Mouse (Mus musculus) erythroblast, embryonic 14.5 days (primary cell): Measurements from ENCODE around the gene Atp13a3. TPM values are rescaled to one million over a fixed set of nuclear protein-coding genes. Genes with fewer than 3 reads are reported as not detected.

Experiments used
- H3K27me3 ChIP-seq: 2 replicates; pipeline ENCODE4 v1.6.1; 2012; ENCODE audit warnings: inconsistent platforms; ENCODE audit not compliant: control insufficient read depth
- H3K36me3 ChIP-seq: 2 replicates; pipeline ENCODE4 v1.6.1; 2012; ENCODE audit warnings: mild to moderate bottlenecking, inconsistent platforms; ENCODE audit not compliant: control insufficient read depth
- H3K4me1 ChIP-seq: 2 replicates; pipeline ENCODE4 v1.6.1; 2012; ENCODE audit warnings: inconsistent platforms; ENCODE audit not compliant: control insufficient read depth
- H3K4me3 ChIP-seq: replicated peaks from 2 replicates; pipeline ENCODE3; 2012; ENCODE audit warnings: moderate library complexity, mild to moderate bottlenecking, inconsistent platforms
- H3K9me3 ChIP-seq: 2 replicates; pipeline ENCODE4 v1.6.1; 2012; ENCODE audit warnings: low read length, inconsistent platforms, mixed read lengths; ENCODE audit not compliant: control insufficient read depth
- GATA1 ChIP-seq: IDR thresholded peaks from 2 replicates; pipeline ENCODE4 v1.6.1; 2012; ENCODE audit warnings: low read length, inconsistent platforms, mixed read lengths
- TAL1 ChIP-seq: IDR thresholded peaks from 3 replicates; pipeline ENCODE4 v1.6.1; 2012; ENCODE audit warnings: low read length, inconsistent platforms, mixed read lengths
- polyA plus RNA-seq: library from polyadenylated mRNA; stranded (reverse); fragments of >175 nt; gene quantifications from 2 replicates; pipeline ENCODE4 v1.2.3, GENCODE M21; 2012

The Atp13a3 gene
- polyA plus RNA-seq, 1 experiment, result 0.65 TPM

- Histone ChIP-seq H3K4me3 (no peak overlapping the region), H3K4me1 (no peaks in the 10 kb centered on the region; the same call in 1 of the 2 replicates), H3K9me3 (no peaks in the 10 kb centered on the region), H3K27me3 (no peaks in the 10 kb centered on the region), H3K36me3 (no peaks in the 10 kb centered on the region)
- no peak for TF ChIP-seq GATA1
- TF ChIP-seq TAL1, result no peak
These were observed 34.1 kb upstream of the Atp13a3 start for GRCm38 (mm10) chr16:30439841-30440240.

- TF ChIP-seq TAL1, result no peak
- Histone ChIP-seq H3K4me1 (no peaks in the 10 kb centered on the region; the same call in 1 of the 2 replicates), H3K9me3 (no peaks in the 10 kb centered on the region), H3K36me3 (no peaks in the 10 kb centered on the region), H3K4me3 (no peak overlapping the region), H3K27me3 (no peaks in the 10 kb centered on the region)
These were observed 33.6 kb upstream of the Atp13a3 start for GRCm38 (mm10) chr16:30439411-30439810.

- no peak for TF ChIP-seq GATA1
- no peak for TF ChIP-seq TAL1
These were observed 30.5 kb upstream of the Atp13a3 start for GRCm38 (mm10) chr16:30436276-30436675.

GRCm38 (mm10) chr16:30435393-30435792 lies 29.6 kb upstream of the Atp13a3 start:
- Histone ChIP-seq H3K4me1 (peaks cover 22% of the 10 kb centered on the region), H3K4me3 (no peak overlapping the region), H3K36me3 (no peaks in the 10 kb centered on the region), H3K9me3 (peaks cover 4% of the 10 kb centered on the region; the same call in 1 of the 2 replicates), H3K27me3 (no peaks in the 10 kb centered on the region)
- TF ChIP-seq GATA1 (no peak), TAL1 (no peak)

More at GRCm38 (mm10) chr16:30436276-30436675, 30.5 kb upstream of the Atp13a3 start:
- peaks cover 13% of the 10 kb centered on the region for H3K4me1 ChIP-seq
- peaks cover 4% of the 10 kb centered on the region; the same call in 1 of the 2 replicates for H3K9me3 ChIP-seq
- no peak overlapping the region for H3K4me3 ChIP-seq
- H3K36me3 ChIP-seq, result no peaks in the 10 kb centered on the region
- no peaks in the 10 kb centered on the region for H3K27me3 ChIP-seq

- H3K4me1 ChIP-seq, result peaks cover 29% of the 10 kb centered on the region
- H3K4me3 ChIP-seq, result no peak overlapping the region
- TF ChIP-seq GATA1 (no peak), TAL1 (no peak)
- no peaks in the 10 kb centered on the region for H3K36me3 ChIP-seq
- H3K9me3 ChIP-seq, result peaks cover 4% of the 10 kb centered on the region; the same call in 1 of the 2 replicates
- no peaks in the 10 kb centered on the region for H3K27me3 ChIP-seq
These were observed 27.4 kb upstream of the Atp13a3 start for GRCm38 (mm10) chr16:30433148-30433547.

GRCm38 (mm10) chr16:30432111-30432510 lies 26.3 kb upstream of the Atp13a3 start:
- H3K4me1 ChIP-seq, result peaks cover 30% of the 10 kb centered on the region
- no peaks in the 10 kb centered on the region for H3K36me3 ChIP-seq
- no peaks in the 10 kb centered on the region for H3K27me3 ChIP-seq
- H3K9me3 ChIP-seq, result peaks cover 4% of the 10 kb centered on the region; the same call in 1 of the 2 replicates
- H3K4me3 ChIP-seq, result no peak overlapping the region
- TF ChIP-seq GATA1, result no peak
- TF ChIP-seq TAL1, result no peak

- Histone ChIP-seq H3K27me3 (no peaks in the 10 kb centered on the region), H3K36me3 (no peaks in the 10 kb centered on the region), H3K4me1 (peaks cover 44% of the 10 kb centered on the region), H3K9me3 (peaks cover 4% of the 10 kb centered on the region; the same call in 1 of the 2 replicates), H3K4me3 (no peak overlapping the region)
- TF ChIP-seq GATA1 (no peak), TAL1 (no peak)
These were observed 24.8 kb upstream of the Atp13a3 start for GRCm38 (mm10) chr16:30430512-30431088.

GRCm38 (mm10) chr16:30428753-30429260 lies 23.0 kb upstream of the Atp13a3 start:
- Histone ChIP-seq H3K27me3 (no peaks in the 10 kb centered on the region), H3K36me3 (no peaks in the 10 kb centered on the region), H3K4me3 (no peak overlapping the region), H3K9me3 (peaks cover 4% of the 10 kb centered on the region; the same call in 1 of the 2 replicates), H3K4me1 (peaks cover 54% of the 10 kb centered on the region)
- TF ChIP-seq GATA1 (no peak), TAL1 (no peak)

- Histone ChIP-seq H3K9me3 (no peaks in the 10 kb centered on the region), H3K36me3 (no peaks in the 10 kb centered on the region), H3K4me1 (peaks cover 47% of the 10 kb centered on the region), H3K27me3 (no peaks in the 10 kb centered on the region), H3K4me3 (no peak overlapping the region)
- no peak for TF ChIP-seq TAL1
- no peak for TF ChIP-seq GATA1
These were observed 21.7 kb upstream of the Atp13a3 start for GRCm38 (mm10) chr16:30427466-30427865.

GRCm38 (mm10) chr16:30427003-30427402 lies 21.2 kb upstream of the Atp13a3 start:
- no peak for TF ChIP-seq GATA1
- TF ChIP-seq TAL1, result no peak
- Histone ChIP-seq H3K4me3 (no peak overlapping the region), H3K27me3 (no peaks in the 10 kb centered on the region), H3K36me3 (no peaks in the 10 kb centered on the region), H3K9me3 (no peaks in the 10 kb centered on the region), H3K4me1 (peaks cover 45% of the 10 kb centered on the region)
